Mouse (Mus musculus) small intestine, adult 2 months (tissue): ENCODE data around the gene Wdr45b. TPM values are rescaled to one million over a fixed set of nuclear protein-coding genes. Genes with fewer than 3 reads are reported as not detected.

Experiments
- H3K27ac ChIP-seq: fragments of 200-500 bp; 2 replicates; pipeline ENCODE4 v1.5.1; 2012; ENCODE audit warnings: low read depth, low read length, control low read depth, inconsistent platforms; ENCODE audit not compliant: insufficient read depth
- H3K27me3 ChIP-seq: fragments of 200-500 bp; 2 replicates; pipeline ENCODE4 v1.6.1; 2012; ENCODE audit warnings: mild to moderate bottlenecking, moderate library complexity, low read length, inconsistent platforms; ENCODE audit not compliant: control insufficient read depth, insufficient read depth
- H3K36me3 ChIP-seq: fragments of 200-500 bp; 2 replicates; pipeline ENCODE4 v1.6.1; 2012; ENCODE audit warnings: mild to moderate bottlenecking, low read length, control low read depth, inconsistent platforms; ENCODE audit not compliant: control insufficient read depth, insufficient read depth
- H3K4me1 ChIP-seq: fragments of 200-500 bp; 2 replicates; pipeline ENCODE4 v1.6.1; 2012; ENCODE audit warnings: low read length, inconsistent platforms, mixed read lengths; ENCODE audit not compliant: control insufficient read depth, insufficient read depth, insufficient read length
- H3K4me3 ChIP-seq: fragments of 200-500 bp; 2 replicates; pipeline ENCODE4 v1.5.1; 2012; ENCODE audit warnings: low read depth, mild to moderate bottlenecking, control low read depth, inconsistent platforms, low read length, moderate library complexity
- CTCF ChIP-seq: fragments of 200-500 bp; IDR thresholded peaks from 2 replicates; pipeline ENCODE4 v1.5.1; 2012; ENCODE audit warnings: low read depth, mild to moderate bottlenecking, control low read depth, inconsistent platforms, low read length, moderate library complexity, mixed read lengths; ENCODE audit not compliant: insufficient replicate concordance, insufficient read length; ENCODE audit errors: extremely low read depth
- POLR2A ChIP-seq: fragments of 200-500 bp; IDR thresholded peaks from 2 replicates; pipeline ENCODE4 v1.6.1; 2012; ENCODE audit warnings: low read depth, mild to moderate bottlenecking, control low read depth, inconsistent platforms, low read length, moderate library complexity
- WGBS: fragments of 180-500 bp; shearing (Covaris S2); methylation state at CpG from one replicate; pipeline ENCODE4 v1.1.7; 2018; 5-methylcytosine and 5-hydroxymethylcytosine counted together
- polyA plus RNA-seq: library from polyadenylated mRNA; depleted of rRNA; stranded (reverse); fragments of >200 nt; gene quantifications from 2 replicates; pipeline ENCODE4 v1.2.3, GENCODE M21; 2012; rRNA removed

Wdr45b gene
- polyA plus RNA-seq, 1 experiment, result 26.4 TPM

DNA sequence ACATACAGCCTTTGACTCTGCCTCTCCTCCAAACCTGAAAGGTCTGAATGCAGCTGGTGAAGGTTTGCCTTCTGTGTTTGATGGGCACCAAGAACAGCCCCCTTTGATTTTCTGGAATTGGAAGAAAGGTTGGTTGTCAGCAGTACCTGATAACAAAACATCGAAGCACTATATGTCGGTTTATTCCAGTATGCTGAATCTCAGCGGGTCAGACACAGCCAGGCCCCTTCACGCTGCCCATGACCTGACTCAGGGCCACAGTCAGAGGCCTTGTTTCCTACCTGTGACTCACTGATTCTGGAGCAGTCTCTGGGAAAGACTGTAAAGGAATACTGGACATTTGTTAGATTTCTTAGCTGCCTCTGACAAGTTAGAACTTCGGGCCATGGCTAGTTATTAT, 59.5 kb downstream of the Wdr45b start:
- H3K4me3 ChIP-seq, result no peak overlapping the region
- H3K4me1 ChIP-seq, result no peaks in the 10 kb centered on the region
- H3K27me3 ChIP-seq, result no peaks in the 10 kb centered on the region
- no peak overlapping the region for H3K27ac ChIP-seq
- TF ChIP-seq POLR2A (no peak), CTCF (no peak)
- peaks cover 54% of the 10 kb centered on the region for H3K36me3 ChIP-seq
- WGBS, result 96% methylated on average over 5 of the region's 5 CpGs

DNA sequence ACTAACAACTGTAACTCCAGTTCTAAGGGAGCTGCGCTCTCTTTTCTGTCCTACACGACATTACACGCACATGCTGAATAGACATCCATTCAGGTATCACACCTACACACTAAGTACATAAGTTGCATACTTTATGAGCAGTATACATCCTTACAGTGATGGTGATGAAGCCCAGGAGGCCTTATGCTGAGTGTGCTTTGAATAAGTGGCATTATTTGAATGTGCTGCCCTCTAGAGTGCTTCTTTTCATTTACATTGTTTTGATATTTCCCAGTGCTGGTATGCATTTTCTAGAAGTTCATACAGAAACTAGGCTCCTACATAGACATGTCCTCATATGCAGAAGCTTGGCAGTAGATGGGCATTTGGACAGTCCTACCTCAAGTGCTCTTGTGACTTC, 64.4 kb downstream of the Wdr45b start:
- H3K27ac ChIP-seq, result no peak overlapping the region
- WGBS, result 92% methylated on average over 3 of the region's 3 CpGs

DNA sequence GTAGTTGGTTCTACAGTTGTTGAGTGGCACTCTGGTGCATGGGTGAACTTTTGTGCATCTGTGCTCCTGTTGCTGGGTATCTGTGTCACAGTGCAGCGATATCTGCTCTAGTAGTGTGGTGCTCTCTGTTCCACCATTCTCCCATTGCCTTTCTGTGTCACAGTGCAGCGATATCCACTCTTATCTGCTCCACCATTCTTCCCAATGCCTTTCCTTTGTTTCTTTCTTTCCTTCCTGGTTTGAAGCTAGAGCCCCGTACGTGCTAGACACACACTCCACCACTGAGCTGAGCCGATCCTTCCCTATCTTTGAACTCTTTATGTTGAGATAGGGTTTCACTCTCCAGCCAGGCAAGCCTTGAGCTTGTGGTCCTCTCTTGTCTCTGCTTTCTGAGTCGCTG, 71.3 kb downstream of the Wdr45b start:
- WGBS, result 54% methylated on average over 6 of the region's 6 CpGs
- H3K4me3 ChIP-seq, result no peak overlapping the region

More for the DNA sequence above, 64.4 kb downstream of the Wdr45b start:
- Histone ChIP-seq H3K4me1 (no peaks in the 10 kb centered on the region), H3K27me3 (no peaks in the 10 kb centered on the region), H3K4me3 (no peak overlapping the region), H3K36me3 (peaks cover 58% of the 10 kb centered on the region)
- no peak for TF ChIP-seq POLR2A
- TF ChIP-seq CTCF, result no peak

DNA sequence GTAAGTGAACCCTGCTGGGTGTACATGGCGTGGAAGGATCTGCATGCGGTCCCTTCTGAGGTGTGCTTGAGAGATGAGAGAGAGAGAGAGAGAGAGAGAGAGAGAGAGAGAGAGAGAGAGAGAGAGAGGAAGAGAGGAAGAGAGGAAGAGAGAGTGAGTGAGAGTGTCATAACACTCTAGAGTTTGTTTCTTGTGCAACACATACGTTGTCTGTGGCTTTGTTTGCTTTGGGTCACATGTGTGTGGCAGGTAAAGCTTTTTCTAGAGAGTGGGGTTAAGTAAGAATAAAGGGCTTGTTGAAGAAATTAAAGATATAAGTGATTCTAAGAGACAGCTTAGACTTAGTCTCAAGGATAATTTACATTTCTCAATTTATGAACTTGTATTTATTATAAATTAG, 76.2 kb downstream of the Wdr45b start:
- 84% methylated on average over 3 of the region's 3 CpGs for WGBS
- no peaks in the 10 kb centered on the region for H3K27me3 ChIP-seq
- H3K36me3 ChIP-seq, result 0 out of 2 replicates have a peak, but pooled peaks cover 2% of the 10 kb centered on the region
- H3K4me3 ChIP-seq, result no peak overlapping the region
- no peak for TF ChIP-seq CTCF
- TF ChIP-seq POLR2A, result no peak
- H3K4me1 ChIP-seq, result no peaks in the 10 kb centered on the region; the same call in 1 of the 2 replicates
- H3K27ac ChIP-seq, result no peak overlapping the region

More for the DNA sequence above, 71.3 kb downstream of the Wdr45b start:
- H3K27me3 ChIP-seq, result no peaks in the 10 kb centered on the region
- TF ChIP-seq POLR2A (no peak), CTCF (no peak)
- H3K27ac ChIP-seq, result no peak overlapping the region
- H3K36me3 ChIP-seq, result peaks cover 18% of the 10 kb centered on the region
- no peaks in the 10 kb centered on the region; the same call in 1 of the 2 replicates for H3K4me1 ChIP-seq

DNA sequence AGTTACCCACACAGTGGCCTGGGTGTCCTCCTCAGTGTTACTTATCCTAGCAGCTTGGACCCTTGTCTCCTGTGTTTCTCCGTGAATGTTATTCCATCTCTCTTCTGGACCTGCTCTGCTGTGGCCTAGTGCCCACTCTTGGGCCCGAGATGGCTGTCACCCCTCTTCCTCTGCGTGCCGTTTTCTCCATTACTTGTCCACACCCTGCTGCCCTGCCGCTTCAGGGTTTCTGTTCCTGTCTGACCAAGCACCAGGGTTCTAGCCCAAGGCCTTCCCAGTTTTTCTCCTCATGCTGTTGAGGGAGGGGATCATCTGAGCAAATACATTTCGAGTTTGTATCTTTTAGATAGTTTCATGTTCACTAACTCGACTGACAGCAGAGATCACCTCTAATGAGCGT, 76.7 kb downstream of the Wdr45b start:
- no peak overlapping the region for H3K4me3 ChIP-seq
- 81% methylated on average over 8 of the region's 8 CpGs for WGBS
- H3K27me3 ChIP-seq, result no peaks in the 10 kb centered on the region
- no peak overlapping the region for H3K27ac ChIP-seq
- no peak for TF ChIP-seq CTCF
- TF ChIP-seq POLR2A, result no peak
- no peaks in the 10 kb centered on the region; the same call in 1 of the 2 replicates for H3K4me1 ChIP-seq
- 0 out of 2 replicates have a peak, but pooled peaks cover 2% of the 10 kb centered on the region for H3K36me3 ChIP-seq

Other genes starting within 250 kb of the Wdr45b start
- 0.05 TPM in 1 of 2 replicates, not detected in the other for gene Tex19.2, start 235.8 kb downstream of the Wdr45b start, polyA plus RNA-seq
- not detected in 2 replicates for gene Tex19.1, start 208.3 kb downstream of the Wdr45b start, polyA plus RNA-seq
- not detected in 2 replicates for gene Uts2r, start 194.2 kb downstream of the Wdr45b start, polyA plus RNA-seq
- 12.5 and 27.9 TPM in 2 replicates for gene Hexdc, start 150.0 kb downstream of the Wdr45b start, polyA plus RNA-seq
- 8.6 and 13.1 TPM in 2 replicates for gene Ogfod3, start 149.7 kb downstream of the Wdr45b start, polyA plus RNA-seq
- gene Cybc1, start 125.1 kb downstream of the Wdr45b start, polyA plus RNA-seq, result 16.4 and 20.8 TPM in 2 replicates
- gene Narf, start 117.2 kb downstream of the Wdr45b start, polyA plus RNA-seq, result 15.3 and 23.9 TPM in 2 replicates
- 22.4 and 23.6 TPM in 2 replicates for gene Foxk2, start 94.5 kb downstream of the Wdr45b start, polyA plus RNA-seq
- 0.51 and 1.1 TPM in 2 replicates for gene Rab40b, start 33.8 kb upstream of the Wdr45b start, polyA plus RNA-seq
- gene Fn3krp, start 67.0 kb upstream of the Wdr45b start, polyA plus RNA-seq, result 1.3 and 1.9 TPM in 2 replicates
- 0.95 and 1.0 TPM in 2 replicates for gene Fn3k, start 80.5 kb upstream of the Wdr45b start, polyA plus RNA-seq
- 23.2 and 45.7 TPM in 2 replicates for gene Tbcd, start 97.5 kb upstream of the Wdr45b start, polyA plus RNA-seq
- 0.67 TPM in 1 of 2 replicates, not detected in the other for gene Zfp750, start 164.9 kb upstream of the Wdr45b start, polyA plus RNA-seq